Mouse (Mus musculus) kidney, embryonic 15.5 days (tissue): ENCODE measurements around the gene Unc5cl. TPM values are rescaled to one million over a fixed set of nuclear protein-coding genes. Genes with fewer than 3 reads are reported as not detected.
"Not testable (repeated sequence)": the region's sequence is repeated elsewhere in the genome, so short reads cannot be mapped to it uniquely, and the experiment has no call there.

Experiments used
- ATAC-seq: fragments of 200-750 bp; cut with Nextera tagmentation; replicated peaks from 2 replicates; pipeline ENCODE4 v1.8.0; 2017; ENCODE audit warnings: moderate TSS enrichment; ENCODE audit not compliant: low FRiP score
- H3K27ac ChIP-seq: fragments of 300-500 bp; sonication (generic); 2 replicates; pipeline ENCODE4 v1.5.1; 2015; ENCODE audit warnings: mild to moderate bottlenecking, inconsistent platforms
- H3K27me3 ChIP-seq: fragments of 300-500 bp; sonication (generic); 2 replicates; pipeline ENCODE4 v1.6.1; 2015; ENCODE audit warnings: inconsistent platforms
- H3K36me3 ChIP-seq: fragments of 300-500 bp; sonication (generic); 2 replicates; pipeline ENCODE4 v1.6.1; 2015; ENCODE audit warnings: inconsistent platforms
- H3K4me1 ChIP-seq: fragments of 300-500 bp; sonication (generic); 2 replicates; pipeline ENCODE4 v1.6.1; 2015; ENCODE audit warnings: inconsistent platforms
- H3K4me2 ChIP-seq: fragments of 300-500 bp; sonication (generic); 2 replicates; pipeline ENCODE4 v1.6.1; 2015; ENCODE audit warnings: moderate library complexity, mild to moderate bottlenecking, inconsistent platforms
- H3K4me3 ChIP-seq: fragments of 300-500 bp; sonication (generic); replicated peaks from 2 replicates; pipeline ENCODE4 v1.5.1; 2015; ENCODE audit warnings: mild to moderate bottlenecking, inconsistent platforms
- H3K9ac ChIP-seq: fragments of 300-500 bp; sonication (generic); 2 replicates; pipeline ENCODE4 v1.6.1; 2015; ENCODE audit warnings: mild to moderate bottlenecking, inconsistent platforms
- H3K9me3 ChIP-seq: fragments of 300-500 bp; sonication (generic); replicated peaks from 2 replicates; pipeline ENCODE4 v1.6.1; 2016; ENCODE audit warnings: inconsistent platforms
- WGBS: fragments of 180-500 bp; shearing (Covaris S2); methylation state at CpG from one replicate; pipeline ENCODE4 v1.1.7; 2015; ENCODE audit warnings: mixed read lengths; 5-methylcytosine and 5-hydroxymethylcytosine counted together
- polyA plus RNA-seq: library from polyadenylated mRNA; unstranded; fragments of >200 nt; fragmentation: Nextera tagmentation; extraction: Ambion mirVana; gene quantifications from 2 replicates; pipeline ENCODE4 v1.2.1, GENCODE M21; 2015

The Unc5cl gene
- polyA plus RNA-seq, 1 experiment from 2014 or later = 5.7 TPM

- peaks cover 23% of the 10 kb centered on the region for H3K4me1 ChIP-seq
- ATAC-seq = no peak
- H3K4me3 ChIP-seq = no peak overlapping the region
- H3K36me3 ChIP-seq = no peaks in the 10 kb centered on the region
- no peak overlapping the region for H3K9ac ChIP-seq
- 63% methylated on average over 7 of the region's 7 CpGs for WGBS
- no peaks in the 10 kb centered on the region for H3K27me3 ChIP-seq
- H3K9me3 ChIP-seq = no peaks in the 10 kb centered on the region
- H3K27ac ChIP-seq = no peak overlapping the region
- 0 out of 2 replicates have a peak overlapping the region, but pooled peaks have one; percentile 20 for H3K4me2 ChIP-seq
Observed at GRCm38 (mm10) chr17:48454190-48454589, 511 bp upstream of the Unc5cl start.

GRCm38 (mm10) chr17:48455955-48456354 lies 1.3 kb downstream of the Unc5cl start:
- H3K9me3 ChIP-seq = no peaks in the 10 kb centered on the region
- peak; percentile 70 for ATAC-seq
- WGBS = 70% methylated on average over 2 of the region's 2 CpGs
- H3K9ac ChIP-seq = no peak overlapping the region
- peak overlapping the region; percentile 64 for H3K27ac ChIP-seq
- H3K4me2 ChIP-seq = no peak overlapping the region
- no peak overlapping the region for H3K4me3 ChIP-seq
- no peaks in the 10 kb centered on the region for H3K27me3 ChIP-seq
- no peaks in the 10 kb centered on the region for H3K36me3 ChIP-seq
- H3K4me1 ChIP-seq = peaks cover 23% of the 10 kb centered on the region

DNA sequence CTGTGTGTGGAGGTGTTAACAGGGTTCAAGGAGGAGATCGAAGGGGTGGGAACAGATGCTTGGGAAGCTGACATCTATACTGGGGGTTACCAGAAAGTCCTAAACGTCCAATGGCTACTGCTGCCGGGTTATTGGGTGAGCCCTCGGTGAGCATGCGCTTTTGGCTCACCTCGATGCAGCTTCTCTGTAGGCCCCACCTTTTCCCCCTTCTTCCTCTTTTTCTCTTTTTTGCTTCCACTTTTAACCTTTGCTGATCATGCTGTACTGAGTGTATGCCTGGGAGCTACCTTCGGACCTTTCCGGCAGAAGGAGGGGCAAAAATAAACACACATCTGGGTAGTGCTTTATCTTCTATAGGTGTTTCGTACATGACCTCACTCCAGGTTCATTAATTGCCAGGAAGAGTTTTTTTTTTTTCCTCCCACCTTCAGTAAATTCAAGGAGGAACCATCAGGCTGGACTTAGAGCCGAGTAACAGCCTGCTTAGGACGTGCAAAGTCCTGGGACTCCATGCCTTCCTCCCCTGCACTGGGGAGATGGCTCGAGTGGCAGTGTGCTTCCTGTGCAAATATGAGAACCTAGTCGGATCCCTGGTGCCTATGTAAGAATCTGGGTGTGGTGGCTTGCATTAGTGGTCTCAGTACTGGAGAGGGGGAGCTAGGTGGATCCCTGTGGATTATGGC lies 3.4 kb downstream of the Unc5cl start:
- WGBS = 46% methylated on average over 13 of the region's 13 CpGs
- H3K9me3 ChIP-seq = no peaks in the 10 kb centered on the region
- H3K4me2 ChIP-seq = no peak overlapping the region; the same call in 1 of the 2 replicates
- H3K27me3 ChIP-seq = no peaks in the 10 kb centered on the region
- no peak for ATAC-seq
- H3K4me1 ChIP-seq = peaks cover 11% of the 10 kb centered on the region; the same call in 1 of the 2 replicates
- no peak overlapping the region for H3K27ac ChIP-seq
- H3K9ac ChIP-seq = no peak overlapping the region
- no peak overlapping the region for H3K4me3 ChIP-seq
- no peaks in the 10 kb centered on the region for H3K36me3 ChIP-seq

- Histone ChIP-seq H3K9ac (no peak overlapping the region), H3K36me3 (no peaks in the 10 kb centered on the region), H3K4me3 (no peak overlapping the region), H3K4me2 (no peak overlapping the region), H3K9me3 (no peaks in the 10 kb centered on the region), H3K27me3 (peaks cover 11% of the 10 kb centered on the region; the same call in 1 of the 2 replicates), H3K27ac (no peak overlapping the region), H3K4me1 (peaks cover 4% of the 10 kb centered on the region; the same call in 1 of the 2 replicates)
- no peak for ATAC-seq
- WGBS = 96% methylated on average over 13 of the region's 13 CpGs
Observed at GRCm38 (mm10) chr17:48462096-48462495, 7.4 kb downstream of the Unc5cl start.

DNA sequence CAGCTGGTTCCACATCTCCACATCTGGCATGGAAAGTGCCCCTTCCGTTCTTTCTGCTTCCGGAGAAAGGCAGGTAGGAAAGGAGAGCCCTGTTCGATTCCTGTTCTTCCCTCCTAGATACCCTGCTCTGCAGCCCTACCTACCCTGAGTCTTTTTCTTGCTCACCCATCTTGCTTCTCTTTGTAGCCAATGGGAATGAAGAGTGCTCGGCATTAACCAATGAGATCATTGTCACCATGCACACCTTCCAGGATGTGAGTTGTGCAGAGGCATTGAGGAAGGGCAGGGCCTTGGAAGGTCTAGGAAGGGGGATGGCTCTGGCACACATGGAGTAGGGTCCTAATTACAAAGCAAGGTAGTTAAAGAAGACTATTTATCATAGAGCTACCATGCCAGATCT lies 8.7 kb downstream of the Unc5cl start:
- Histone ChIP-seq H3K9ac (no peak overlapping the region), H3K36me3 (no peaks in the 10 kb centered on the region), H3K4me2 (no peak overlapping the region), H3K4me1 (peaks cover 6% of the 10 kb centered on the region; the same call in 1 of the 2 replicates), H3K27me3 (peaks cover 14% of the 10 kb centered on the region; the same call in 1 of the 2 replicates), H3K27ac (no peak overlapping the region), H3K4me3 (no peak overlapping the region), H3K9me3 (no peaks in the 10 kb centered on the region)
- no peak for ATAC-seq
- 96% methylated on average over 4 of the region's 4 CpGs for WGBS

- Histone ChIP-seq H3K4me3 (peak overlapping the region; percentile 1; the same call in 1 of the 2 replicates), H3K4me1 (peaks cover 6% of the 10 kb centered on the region; the same call in 1 of the 2 replicates), H3K36me3 (no peaks in the 10 kb centered on the region), H3K9ac (no peak overlapping the region), H3K27ac (no peak overlapping the region), H3K4me2 (peak overlapping the region; percentile 48), H3K27me3 (peaks cover 14% of the 10 kb centered on the region; the same call in 1 of the 2 replicates), H3K9me3 (no peaks in the 10 kb centered on the region)
- WGBS = 40% methylated on average over 22 of the region's 22 CpGs
- ATAC-seq = peak; percentile 54; the same call in 1 of the 2 replicates
Observed at GRCm38 (mm10) chr17:48466769-48467394, 12.2 kb downstream of the Unc5cl start.

GRCm38 (mm10) chr17:48467395-48468231 lies 12.9 kb downstream of the Unc5cl start:
- Histone ChIP-seq H3K27me3 (peaks cover 14% of the 10 kb centered on the region; the same call in 1 of the 2 replicates), H3K4me1 (peaks cover 6% of the 10 kb centered on the region; the same call in 1 of the 2 replicates), H3K4me3 (peak overlapping the region; percentile 1; the same call in 1 of the 2 replicates), H3K36me3 (no peaks in the 10 kb centered on the region), H3K9me3 (no peaks in the 10 kb centered on the region), H3K4me2 (peak overlapping the region; percentile 48), H3K27ac (no peak overlapping the region), H3K9ac (no peak overlapping the region)
- WGBS = 12% methylated on average over 22 of the region's 22 CpGs
- peak; percentile 40 for ATAC-seq

- H3K4me2 ChIP-seq, ATAC-seq, H3K4me3 ChIP-seq, H3K9ac ChIP-seq, H3K4me1 ChIP-seq, H3K27ac ChIP-seq, H3K9me3 ChIP-seq, H3K36me3 ChIP-seq, H3K27me3 ChIP-seq: not testable (repeated sequence)
- WGBS = 77% methylated on average over 6 of the region's 6 CpGs
Observed at GRCm38 (mm10) chr17:48474282-48474681, 19.6 kb downstream of the Unc5cl start.

- H3K4me1 ChIP-seq = no peaks in the 10 kb centered on the region
- no peaks in the 10 kb centered on the region for H3K9me3 ChIP-seq
- no peaks in the 10 kb centered on the region for H3K36me3 ChIP-seq
- H3K4me2 ChIP-seq = no peak overlapping the region
- no peak overlapping the region for H3K9ac ChIP-seq
- H3K27ac ChIP-seq = no peak overlapping the region
- no peaks in the 10 kb centered on the region for H3K27me3 ChIP-seq
- no peak overlapping the region for H3K4me3 ChIP-seq
- 84% methylated on average over 8 of the region's 8 CpGs for WGBS
- no peak for ATAC-seq
Observed at GRCm38 (mm10) chr17:48475444-48475843, 20.7 kb downstream of the Unc5cl start.

GRCm38 (mm10) chr17:48479952-48480351 lies 25.3 kb downstream of the Unc5cl start:
- ATAC-seq = no peak
- H3K9ac ChIP-seq = no peak overlapping the region
- 87% methylated on average over 10 of the region's 10 CpGs for WGBS
- no peaks in the 10 kb centered on the region for H3K36me3 ChIP-seq
- H3K4me2 ChIP-seq = no peak overlapping the region
- H3K4me3 ChIP-seq = no peak overlapping the region
- H3K27ac ChIP-seq = no peak overlapping the region
- H3K4me1 ChIP-seq = no peaks in the 10 kb centered on the region
- H3K9me3 ChIP-seq = no peaks in the 10 kb centered on the region
- no peaks in the 10 kb centered on the region for H3K27me3 ChIP-seq

DNA sequence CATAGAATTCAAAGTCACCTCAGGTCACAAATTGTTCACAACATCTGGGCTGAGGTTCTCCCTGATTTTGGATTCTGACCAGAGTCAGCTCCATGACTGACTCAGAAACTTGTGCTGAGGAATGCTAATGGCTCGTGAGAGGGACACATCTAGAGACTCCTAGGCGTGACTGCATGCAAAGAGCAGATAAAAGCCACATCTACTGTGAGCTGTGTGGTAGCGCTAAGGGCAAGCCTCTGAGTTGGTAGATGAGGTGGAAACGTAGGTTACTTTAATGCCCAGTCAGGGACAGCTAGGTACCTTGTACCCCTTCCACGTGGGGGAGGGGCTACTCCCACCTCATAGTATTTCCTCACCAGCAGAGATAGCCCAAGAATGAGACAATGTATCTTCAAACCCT lies 29.1 kb downstream of the Unc5cl start:
- H3K27me3 ChIP-seq = no peaks in the 10 kb centered on the region
- H3K9me3 ChIP-seq = no peaks in the 10 kb centered on the region
- no peaks in the 10 kb centered on the region for H3K36me3 ChIP-seq
- no peak overlapping the region for H3K4me3 ChIP-seq
- H3K4me2 ChIP-seq = no peak overlapping the region
- WGBS = 81% methylated on average over 5 of the region's 5 CpGs
- no peak overlapping the region for H3K9ac ChIP-seq
- H3K27ac ChIP-seq = no peak overlapping the region
- no peak for ATAC-seq
- no peaks in the 10 kb centered on the region for H3K4me1 ChIP-seq

GRCm38 (mm10) chr17:48484191-48484590 lies 29.5 kb downstream of the Unc5cl start:
- ATAC-seq = no peak
- H3K9ac ChIP-seq = no peak overlapping the region
- no peaks in the 10 kb centered on the region for H3K27me3 ChIP-seq
- no peaks in the 10 kb centered on the region for H3K9me3 ChIP-seq
- no peak overlapping the region for H3K4me2 ChIP-seq
- H3K4me1 ChIP-seq = no peaks in the 10 kb centered on the region
- H3K36me3 ChIP-seq = no peaks in the 10 kb centered on the region
- H3K27ac ChIP-seq = no peak overlapping the region
- no peak overlapping the region for H3K4me3 ChIP-seq
- WGBS = 91% methylated on average over 5 of the region's 5 CpGs
